Mouse (Mus musculus): Measurements from ENCODE around the gene Pi4k2a.

The Pi4k2a gene

DNA sequence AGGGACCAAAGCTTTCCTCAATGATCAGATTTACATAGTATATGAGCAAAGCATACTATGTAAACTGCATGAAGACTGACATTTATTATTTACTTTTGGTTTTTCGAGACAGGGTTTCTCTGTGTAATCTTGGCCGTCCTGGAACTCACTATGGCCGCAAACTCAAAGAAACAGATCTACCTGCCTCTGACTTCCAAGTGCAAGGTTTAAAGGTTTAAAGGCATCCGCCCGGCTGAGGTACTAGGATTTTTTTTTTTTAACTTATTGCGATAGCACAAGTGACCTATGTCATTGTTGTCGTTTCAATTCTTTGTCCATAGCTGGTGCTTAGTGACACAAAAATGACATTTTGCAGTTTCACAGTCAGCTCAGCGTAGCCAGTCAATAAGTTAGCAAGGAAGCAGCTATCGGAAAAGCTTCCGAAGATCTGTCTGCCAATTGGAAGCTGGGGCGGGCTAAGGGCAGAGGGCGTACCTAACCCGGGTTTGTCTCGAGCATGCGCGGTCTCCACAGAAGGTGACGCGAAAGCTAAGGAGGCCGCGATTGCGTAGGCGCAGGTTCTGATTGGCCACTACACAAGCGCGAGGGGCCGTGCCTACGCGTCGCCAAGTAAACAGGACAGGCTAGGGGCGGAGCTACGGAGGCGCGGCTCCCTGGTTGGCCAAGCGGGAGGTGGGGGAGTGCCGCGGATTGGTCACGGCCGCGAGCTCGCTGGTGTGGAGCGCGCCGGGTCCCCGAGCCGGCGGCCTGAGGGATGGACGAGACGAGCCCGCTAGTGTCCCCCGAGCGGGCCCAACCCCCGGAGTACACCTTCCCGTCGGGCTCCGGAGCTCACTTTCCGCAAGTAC lies at the start of gene Pi4k2a:
Gene Pi4k2a (plus strand): TSS at position 723 of the 848 bp plus-strand sequence.
- peak; percentile 100 for DNase-seq

DNA sequence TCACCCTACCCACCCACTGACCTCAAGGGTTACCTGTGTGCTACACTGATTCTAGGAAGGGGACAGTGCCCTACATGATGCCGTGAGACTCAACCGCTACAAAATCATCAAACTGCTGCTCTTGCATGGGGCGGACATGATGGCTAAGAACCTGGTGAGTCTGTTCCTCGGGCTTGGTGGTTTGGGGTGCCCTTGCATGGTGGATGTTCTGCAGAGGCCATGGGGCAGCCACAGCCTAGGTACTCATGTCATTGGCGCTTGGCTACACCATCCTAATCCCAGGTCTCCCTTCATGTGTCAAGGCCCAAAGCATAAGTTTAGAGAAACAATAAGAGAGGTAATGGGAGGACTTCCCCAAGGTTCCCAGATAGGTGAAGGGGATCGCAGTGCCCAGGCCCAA lies 46.3 kb upstream of the Pi4k2a start:
- no peak for DNase-seq

DNA sequence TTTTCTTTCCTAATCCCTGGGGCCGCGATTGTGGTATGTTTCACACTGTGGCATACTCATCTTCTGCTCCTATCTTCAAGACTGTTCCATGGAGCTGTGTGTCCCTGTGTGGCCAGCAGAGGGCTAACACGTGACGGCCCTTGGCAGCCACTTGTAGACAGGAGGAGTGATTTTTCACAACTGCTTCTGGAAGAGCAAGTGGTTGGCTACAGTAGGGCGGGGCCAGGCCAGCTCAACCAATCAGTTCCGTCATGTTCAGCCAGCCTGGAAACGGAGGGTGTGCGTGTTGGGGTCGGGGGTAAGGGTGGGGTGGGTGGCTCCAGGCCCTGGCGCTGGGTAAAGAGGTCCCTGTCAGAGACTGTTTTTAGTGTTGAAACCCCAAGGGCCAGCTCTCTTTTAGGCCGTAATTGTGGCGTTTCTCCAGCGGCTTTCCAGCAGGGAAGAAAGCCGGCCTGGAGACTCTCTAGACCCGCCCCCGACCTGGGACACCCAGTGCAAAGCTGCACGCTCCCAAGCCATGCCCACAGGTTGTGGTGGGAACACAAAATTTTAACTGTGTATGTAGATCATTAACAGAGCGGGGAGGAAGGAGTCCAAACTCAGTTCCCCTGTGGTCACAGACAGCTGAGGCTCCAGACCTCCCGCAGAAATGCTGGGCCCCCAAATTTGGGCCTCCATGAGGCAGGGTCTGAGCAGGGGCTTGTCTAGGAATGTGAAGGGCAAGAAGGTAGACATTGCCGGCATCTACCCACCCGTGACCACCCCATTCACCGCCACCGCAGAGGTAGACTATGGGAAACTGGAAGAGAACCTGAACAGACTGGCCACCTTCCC lies 44.8 kb upstream of the Pi4k2a start, which contains the start of gene Hoga1:
Gene Hoga1 (plus strand): TSS at position 342 of the 834 bp plus-strand sequence.
- peak; percentile 60 for DNase-seq

DNA sequence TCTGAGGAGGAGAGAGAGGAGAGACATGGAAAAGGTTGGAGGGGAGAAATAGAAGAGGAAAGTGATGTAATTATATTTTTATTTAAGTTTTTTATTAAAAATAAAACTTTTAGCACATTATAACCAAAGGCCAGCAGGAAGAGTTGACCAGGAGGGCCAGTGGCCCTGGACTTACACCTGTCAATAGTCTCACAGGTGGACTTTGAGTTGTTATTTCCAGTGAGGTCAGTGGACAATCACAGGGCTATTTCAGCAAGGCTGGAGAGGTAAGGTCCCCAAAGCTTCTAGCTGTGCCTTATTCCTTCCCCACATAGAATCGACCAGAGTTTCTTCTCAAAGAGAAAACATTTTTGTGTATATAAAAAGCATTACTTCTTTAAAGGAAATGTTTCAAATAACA lies 40.0 kb upstream of the Pi4k2a start:
- DNase-seq: no peak

DNA sequence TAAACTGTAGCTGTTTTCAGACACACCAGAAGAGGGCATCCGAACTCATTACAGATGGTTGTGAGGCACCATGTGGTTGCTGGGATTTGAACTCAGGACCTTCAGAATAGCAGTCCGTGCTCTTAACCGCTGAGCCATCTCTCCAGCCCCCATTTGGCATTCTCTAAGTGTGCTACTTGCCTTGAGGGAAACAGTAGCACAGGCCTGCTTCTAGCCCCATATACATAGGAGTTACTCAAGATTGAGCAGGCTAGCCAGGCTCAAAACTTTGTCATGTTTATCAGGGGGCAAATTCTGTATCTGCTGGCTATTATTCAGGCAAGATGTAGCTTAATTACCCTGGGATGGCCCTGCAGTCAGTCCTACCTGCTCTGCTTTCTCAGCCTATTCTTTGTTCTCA lies 38.9 kb upstream of the Pi4k2a start:
- DNase-seq: no peak

DNA sequence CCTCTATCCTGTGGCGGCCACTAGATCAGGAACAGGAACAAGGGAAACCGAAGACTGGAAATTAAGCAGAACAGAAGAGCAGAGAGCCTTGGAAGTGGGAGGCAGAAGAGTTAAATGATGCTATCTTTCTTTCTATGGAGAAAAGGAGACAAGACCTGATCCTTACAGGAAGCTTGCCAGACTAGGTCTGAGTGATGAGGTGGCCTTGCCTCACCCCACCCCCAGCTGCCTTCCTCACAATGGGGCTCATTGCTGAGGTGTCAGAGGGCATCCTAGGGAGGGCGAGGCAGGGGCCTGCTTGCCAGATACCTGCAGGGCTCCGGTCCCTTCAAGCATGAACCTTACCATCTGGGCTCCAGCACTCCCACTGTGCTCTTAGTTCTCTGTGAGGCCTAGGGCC lies 38.3 kb upstream of the Pi4k2a start, which contains the start of gene 4933411K16Rik:
Gene 4933411K16Rik (plus strand): TSS at position 301 of the 400 bp plus-strand sequence.
- DNase-seq: no peak

DNA sequence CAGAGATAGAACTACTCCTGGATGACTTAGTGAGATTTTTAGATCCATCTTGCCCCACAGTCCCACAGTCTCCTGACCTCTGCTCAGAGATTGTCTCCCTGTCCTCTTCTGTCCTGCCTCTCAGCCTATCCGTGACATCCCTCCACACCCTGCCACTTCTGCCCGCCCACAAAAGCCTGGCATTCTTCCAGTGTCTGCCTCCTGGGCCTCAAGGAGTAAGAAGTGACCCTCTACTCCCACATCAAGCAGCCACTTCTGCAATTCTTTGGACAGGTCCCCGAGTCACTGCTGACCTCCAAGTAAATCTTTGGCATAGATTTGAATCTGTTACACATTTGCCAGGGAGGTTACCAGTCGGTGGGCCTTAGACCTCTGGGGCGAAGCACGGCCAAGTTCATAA lies 36.0 kb upstream of the Pi4k2a start:
- no peak for DNase-seq

DNA sequence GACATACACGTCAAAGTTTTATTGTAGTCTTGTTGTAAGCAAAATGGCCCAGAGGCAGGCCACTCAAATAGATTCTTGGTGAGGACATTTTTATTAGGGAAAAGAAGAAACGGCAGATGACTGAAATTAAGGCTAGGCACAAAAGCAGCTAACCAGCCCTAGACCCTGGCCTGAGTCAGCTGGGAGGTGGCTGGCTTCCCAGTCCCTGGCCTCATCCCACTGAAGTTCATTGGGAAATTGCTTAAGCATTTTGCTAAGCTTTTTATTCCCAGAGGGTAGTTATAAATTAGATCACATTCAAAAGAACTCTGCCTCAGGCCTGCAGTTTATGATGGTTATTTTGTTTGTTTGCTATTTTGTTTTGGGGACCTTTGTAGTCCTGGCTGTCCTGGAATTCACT lies 34.4 kb upstream of the Pi4k2a start:
- DNase-seq: no peak

DNA sequence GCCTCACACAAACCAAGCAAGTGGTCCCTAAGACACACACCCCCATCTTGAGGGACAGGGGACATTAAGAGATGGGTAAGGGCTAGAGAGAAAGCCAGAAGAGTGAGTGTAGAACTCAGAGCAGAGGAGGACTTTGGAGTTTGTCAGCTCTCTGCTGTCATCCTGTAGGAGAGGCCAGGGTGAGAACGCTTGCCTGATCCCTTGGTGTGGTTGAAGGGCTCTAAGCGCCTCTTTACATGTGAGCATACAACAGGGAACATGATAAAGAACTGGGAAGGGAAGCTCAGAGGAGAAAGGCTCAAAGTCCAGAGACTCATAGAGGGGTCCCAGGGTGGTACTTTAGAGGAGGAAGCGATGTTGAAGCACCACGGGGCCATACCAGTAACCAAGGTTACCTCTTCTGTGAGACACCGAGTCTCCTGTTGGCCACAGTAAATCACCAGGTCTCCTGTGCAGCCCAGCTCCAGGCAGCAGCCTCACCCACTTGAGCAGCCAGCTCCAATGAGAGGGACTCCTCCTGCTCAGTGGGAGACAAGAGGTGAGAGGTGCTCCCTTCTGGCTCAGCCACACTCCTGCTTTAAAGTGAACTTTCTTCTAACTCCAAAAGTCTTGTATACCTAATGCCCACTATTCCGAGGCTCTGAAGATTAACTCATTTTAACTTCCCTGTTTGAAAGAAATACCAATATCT lies 33.4 kb upstream of the Pi4k2a start:
- DNase-seq: no peak

DNA sequence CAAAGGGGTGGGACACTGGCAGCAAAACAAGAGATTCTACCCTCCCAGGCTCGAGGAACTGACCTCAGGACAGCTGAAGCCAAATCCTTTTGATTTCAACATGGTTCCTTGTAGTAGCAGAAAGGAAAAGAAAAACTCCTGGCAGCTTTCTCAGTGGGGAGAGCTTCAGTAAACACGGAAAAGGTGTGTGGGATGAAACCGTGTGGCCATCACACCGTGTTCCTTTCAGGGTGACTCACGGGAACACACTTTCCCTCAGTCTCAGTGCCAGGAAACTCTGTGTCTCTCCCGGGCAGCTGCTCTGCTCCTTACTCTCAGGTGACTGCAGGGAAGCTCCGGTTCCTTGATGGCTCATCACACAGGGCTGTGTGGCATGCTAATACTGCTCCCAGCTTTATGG lies 31.8 kb upstream of the Pi4k2a start:
- DNase-seq: no peak

DNA sequence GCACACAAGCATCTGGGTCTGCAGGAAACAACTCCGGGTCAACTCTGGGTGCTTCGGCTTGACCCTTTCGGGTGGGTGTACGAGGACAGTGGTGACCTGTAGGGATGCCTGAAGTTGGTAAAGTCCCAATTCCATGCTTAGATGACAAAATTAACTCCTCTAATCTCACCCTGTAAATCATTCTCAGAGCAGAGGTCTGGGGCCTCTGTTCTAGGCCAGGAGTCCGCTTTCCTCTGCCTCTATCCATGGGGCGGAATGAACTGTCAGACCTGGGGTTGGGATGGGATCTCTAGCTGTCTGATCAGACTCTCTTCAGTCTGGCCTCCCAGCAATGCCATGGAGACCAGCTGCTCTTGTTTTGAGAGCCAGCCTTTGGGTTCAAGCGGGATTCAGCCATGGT lies 28.8 kb upstream of the Pi4k2a start:
- no peak for DNase-seq

DNA sequence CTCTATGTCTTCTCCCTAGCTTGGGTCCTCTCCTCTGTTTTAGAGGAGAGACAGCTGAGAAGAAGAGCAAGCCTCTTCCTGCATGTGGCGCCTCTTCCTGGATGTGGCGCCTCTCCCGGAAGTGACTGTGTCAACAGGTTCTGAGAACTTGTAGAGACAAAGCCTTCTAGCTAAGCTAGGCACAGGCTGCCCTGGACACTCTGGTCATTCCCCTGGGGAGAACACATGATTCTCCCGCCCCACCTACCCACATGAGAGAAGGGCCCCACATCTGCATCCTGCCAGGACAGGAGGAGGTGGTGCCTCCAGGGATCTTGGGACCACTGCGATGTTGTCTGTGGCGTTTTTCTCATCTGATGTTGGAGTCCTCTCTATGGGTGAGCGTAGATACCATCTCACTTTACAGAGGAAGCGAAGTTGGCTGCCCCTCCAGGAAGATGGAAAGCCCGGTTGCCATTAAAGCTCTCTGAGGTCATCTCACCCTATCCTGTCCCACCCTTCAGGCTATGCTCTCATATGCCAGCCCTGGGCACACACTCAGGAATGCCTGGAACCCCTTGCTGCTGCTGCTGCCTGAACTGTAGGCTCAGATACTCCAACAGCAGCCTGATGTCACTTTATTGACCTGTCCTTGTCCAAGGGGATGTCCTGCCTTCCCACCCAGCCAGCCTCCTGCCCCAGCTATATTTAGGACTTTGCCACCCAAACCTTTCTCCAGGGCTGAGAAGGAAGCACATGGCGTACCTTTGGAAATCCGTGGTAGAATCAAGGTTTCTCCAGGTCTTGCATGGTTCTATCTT lies 21.6 kb upstream of the Pi4k2a start:
- DNase-seq: no peak

DNA sequence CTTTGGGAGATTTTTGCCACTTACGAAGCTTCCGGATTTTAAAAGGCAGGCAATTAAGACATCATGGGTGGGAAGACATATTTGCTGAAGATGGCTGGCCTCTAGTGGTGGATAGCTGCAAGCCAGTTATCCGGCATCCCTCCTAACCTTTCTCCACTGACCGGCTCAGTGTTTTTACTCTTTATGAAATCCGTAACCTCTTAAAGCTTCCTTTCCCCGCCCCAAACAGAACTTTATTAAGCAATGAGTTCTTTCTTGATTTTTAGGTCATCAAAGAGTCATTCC lies 21.1 kb upstream of the Pi4k2a start:
- DNase-seq: no peak

DNA sequence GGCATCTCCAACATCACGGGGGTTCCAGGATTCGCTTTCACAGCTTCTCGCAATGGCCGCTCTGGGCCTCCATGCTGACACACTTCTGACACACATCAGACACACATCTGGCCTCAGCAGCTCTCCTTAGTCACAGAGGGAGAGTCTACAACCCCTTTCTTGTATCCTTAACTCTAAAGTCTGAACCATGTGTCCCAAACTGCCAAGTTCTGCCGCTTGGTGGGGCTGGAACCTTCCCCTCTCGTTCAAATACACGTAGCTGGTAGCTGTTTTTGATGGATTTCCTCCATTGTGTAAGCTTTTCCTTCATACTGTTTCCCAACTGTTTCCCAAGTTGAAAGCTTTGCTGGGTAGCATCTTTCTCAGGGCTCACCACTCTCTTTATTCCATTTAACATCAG lies 19.0 kb upstream of the Pi4k2a start:
- DNase-seq: no peak

DNA sequence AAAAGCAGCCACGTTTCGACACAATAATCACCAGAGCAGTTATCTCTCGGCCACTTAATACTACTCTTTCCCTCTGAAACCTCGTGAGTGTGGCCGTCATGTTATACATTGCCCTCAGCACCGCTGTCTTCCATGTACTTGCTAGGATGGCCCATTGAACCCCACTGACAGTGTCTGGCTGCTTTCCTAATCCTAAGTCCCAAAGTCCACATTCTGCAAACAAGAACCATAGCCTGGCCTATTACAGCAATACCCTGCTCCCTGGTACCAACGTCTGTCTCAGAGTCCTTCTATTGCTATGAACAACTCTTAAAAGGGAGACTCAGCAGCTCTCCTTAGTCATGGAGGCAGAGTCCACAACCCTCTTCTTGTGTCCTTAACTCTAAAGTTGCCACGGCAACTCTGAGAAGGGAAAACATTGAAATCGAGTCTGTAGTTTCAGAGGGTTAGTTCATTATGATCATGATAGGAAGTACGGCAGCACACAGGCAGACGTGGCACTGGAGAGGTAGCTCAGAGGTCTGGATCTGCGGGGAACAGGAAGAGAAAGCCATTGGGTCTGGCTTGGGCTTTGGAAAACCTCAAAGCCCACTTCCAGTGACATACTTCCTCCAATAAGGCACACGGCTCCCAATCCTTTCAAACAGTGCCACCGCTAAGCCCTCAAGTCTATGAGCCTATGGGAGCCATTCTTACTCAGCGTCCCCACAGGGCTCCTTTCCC lies 18.2 kb upstream of the Pi4k2a start:
- no peak for DNase-seq

DNA sequence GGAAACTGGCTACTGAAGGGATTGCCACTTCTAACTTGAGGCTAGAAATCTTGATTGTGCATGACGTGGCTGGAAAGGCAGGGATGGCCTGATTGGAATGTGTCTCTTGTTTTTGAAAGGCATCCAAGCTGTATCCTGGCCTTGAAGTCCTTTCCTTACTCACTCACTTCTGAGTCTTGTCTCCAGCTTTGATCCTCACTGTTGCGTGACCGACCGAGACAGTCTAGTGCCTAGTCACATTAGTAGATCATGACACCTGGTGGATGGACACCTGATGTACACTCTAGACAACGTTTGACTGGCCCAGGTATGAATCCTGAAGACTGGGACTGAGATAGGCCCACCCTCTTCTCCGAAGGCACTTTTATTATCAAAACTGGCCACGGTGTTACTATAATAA lies 17.5 kb upstream of the Pi4k2a start:
- DNase-seq: no peak

DNA sequence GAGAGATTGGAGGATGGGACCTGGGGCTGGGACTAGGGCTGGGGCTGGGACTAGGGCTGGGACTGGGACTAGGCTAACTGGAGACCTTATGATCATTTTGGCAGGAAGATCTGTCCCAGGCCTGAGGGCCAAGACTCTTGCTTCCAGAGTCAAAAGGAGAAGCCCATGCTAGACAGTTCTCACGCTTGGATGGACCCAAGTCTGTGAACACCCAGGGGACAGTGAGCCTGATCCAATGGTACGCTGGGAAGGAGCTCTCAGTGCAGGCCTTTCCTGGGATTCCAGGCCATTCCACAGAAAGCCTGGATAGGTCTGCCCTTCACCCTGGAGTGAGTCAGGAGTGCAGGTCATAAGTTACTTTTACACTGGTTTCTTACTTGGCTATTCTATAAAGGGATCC lies 15.2 kb upstream of the Pi4k2a start:
- DNase-seq: no peak

DNA sequence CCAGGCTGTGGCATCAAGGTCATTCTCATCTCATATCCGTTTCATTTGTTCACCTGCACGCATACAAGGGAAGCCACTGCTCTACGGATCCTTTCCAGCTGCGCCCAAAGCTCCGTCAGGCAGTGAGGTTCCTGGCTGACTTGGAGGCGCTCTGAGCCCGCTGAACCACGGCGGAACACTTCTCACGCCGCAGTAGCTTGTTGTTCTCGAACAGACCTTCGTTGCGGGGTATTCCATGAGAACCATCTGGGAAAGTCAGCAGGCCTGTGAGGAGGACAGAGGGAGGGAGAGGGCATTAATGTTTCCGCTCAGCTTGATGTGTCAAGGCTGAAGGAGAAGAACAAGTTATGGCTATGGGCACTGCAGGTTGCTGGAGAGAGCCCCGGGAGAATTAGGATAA lies 14.3 kb upstream of the Pi4k2a start:
- DNase-seq: no peak

DNA sequence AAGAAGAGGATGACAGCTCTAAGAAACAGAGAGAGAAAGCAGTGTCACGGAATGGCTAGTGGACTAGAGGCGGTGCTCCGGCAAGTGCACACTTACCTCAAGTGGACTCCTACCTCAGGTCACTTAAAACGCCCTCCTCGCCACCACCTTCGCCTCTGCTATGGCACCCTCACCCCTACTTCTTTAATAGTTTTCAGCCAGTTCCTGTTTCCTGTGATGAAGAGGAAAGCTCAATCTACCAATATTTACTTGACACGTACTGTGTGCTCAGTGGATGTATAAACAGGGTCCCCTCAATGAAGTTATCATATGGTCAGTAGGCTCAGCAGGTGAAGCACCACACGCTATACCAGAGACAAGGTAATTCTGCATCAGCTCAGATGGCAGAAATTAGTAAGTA lies 11.7 kb upstream of the Pi4k2a start:
- no peak for DNase-seq

DNA sequence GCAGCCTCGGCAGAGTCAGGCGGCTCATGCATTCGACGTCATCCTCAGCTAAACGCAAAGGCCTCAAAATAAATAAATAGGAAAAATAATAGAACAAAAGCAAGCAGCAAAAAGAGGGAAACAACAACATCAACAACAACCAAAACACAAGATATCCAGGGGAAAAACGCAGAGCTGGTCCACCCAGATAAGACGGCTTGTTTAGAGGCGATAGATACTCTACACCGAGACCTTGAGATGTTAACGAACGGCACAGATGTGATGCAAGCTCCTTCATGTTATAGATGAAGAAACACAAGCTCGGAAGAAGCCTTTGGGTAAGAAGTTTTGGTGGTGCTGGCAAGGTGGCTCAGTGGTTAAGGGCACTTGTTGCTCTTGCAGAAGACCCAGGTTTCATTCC lies 11.3 kb upstream of the Pi4k2a start:
- no peak for DNase-seq

DNA sequence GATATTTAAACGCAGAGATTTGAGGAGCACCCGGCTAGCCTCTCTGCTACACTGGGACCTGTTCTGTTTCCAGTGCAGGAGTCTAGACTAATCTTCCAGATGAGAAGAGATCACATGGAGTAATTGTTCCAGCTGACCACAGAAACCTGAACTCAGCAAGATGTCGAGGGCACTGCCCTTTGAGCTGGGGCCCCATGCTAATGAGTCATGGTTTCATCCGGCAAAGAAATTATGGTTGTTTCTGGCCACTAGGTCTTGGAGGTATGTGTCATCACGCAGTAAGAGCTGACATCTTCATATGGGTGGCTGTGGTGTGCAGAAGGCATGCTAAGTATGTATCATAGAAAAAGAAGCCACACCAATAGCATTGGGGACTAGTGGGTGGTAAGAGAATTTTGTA lies 10.3 kb upstream of the Pi4k2a start:
- DNase-seq: no peak

DNA sequence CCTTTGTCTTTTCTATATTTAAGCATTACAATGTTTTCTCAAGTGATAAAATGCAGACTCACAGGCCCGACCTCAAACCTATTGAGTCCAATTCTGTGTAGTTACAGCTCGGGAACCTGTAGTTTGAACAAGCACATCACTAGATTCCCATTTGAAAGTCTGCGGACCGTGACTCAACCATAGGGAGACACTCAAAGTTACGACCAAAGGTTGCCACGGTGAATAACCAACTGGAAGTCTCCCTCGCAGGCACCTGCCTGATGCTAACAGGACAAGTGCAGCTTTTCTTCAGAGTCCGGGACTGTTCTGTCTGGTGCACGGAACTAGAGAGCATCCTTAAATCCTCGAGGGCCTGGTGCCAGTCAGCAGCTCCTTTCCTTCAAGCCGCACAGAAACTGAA lies 9.8 kb upstream of the Pi4k2a start:
- no peak for DNase-seq

Data from cerebellum, adult 11-12 months (tissue).